Mouse (Mus musculus) cerebellum, adult 2 months (tissue): Measurements from ENCODE around the gene Atp13a3.

ENCODE experiments used
- CTCF ChIP-seq: fragments of 200-500 bp; IDR thresholded peaks from 2 replicates; pipeline ENCODE4 v1.5.1; 2011; ENCODE audit warnings: low read depth, mild to moderate bottlenecking, control low read depth, low read length, moderate library complexity, borderline replicate concordance; ENCODE audit not compliant: insufficient read depth
- POLR2A ChIP-seq: fragments of 200-500 bp; IDR thresholded peaks from 2 replicates; pipeline ENCODE4 v1.6.1; 2011; ENCODE audit warnings: low read length, control low read depth, borderline replicate concordance; ENCODE audit not compliant: insufficient read depth

GRCm38 (mm10) chr16:30304236-30304635 lies 101.5 kb downstream of the Atp13a3 start:
- no peak for TF ChIP-seq POLR2A
- no peak for TF ChIP-seq CTCF
